Mouse (Mus musculus) liver, postnatal 0 days (tissue): ENCODE data around the gene Ccdc107. TPM values are rescaled to one million over a fixed set of nuclear protein-coding genes. Genes with fewer than 3 reads are reported as not detected.

ENCODE experiments used
- ATAC-seq: fragments of 200-750 bp; cut with Nextera tagmentation; 2 replicates; pipeline ENCODE4 v1.8.0; 2017; ENCODE audit warnings: mild to moderate bottlenecking, moderate library complexity
- DNase-seq: peaks from one replicate; pipeline ENCODE4 v3.0.0-alpha.2; 2016
- H3K27ac ChIP-seq: fragments of 300-500 bp; sonication (generic); 2 replicates; pipeline ENCODE4 v1.5.1; 2014; ENCODE audit warnings: antibody characterized with exemption, moderate library complexity, mild to moderate bottlenecking, low read depth
- H3K27me3 ChIP-seq: fragments of 300-500 bp; sonication (generic); 2 replicates; pipeline ENCODE4 v1.6.1; 2014; ENCODE audit warnings: low read length, control low read depth, mixed read lengths; ENCODE audit not compliant: insufficient read depth
- H3K36me3 ChIP-seq: fragments of 300-500 bp; sonication (generic); replicated peaks from 2 replicates; pipeline ENCODE4 v1.6.1; 2014; ENCODE audit warnings: mild to moderate bottlenecking, control low read depth, low read length, moderate library complexity, mixed read lengths; ENCODE audit not compliant: insufficient read depth
- H3K4me1 ChIP-seq: fragments of 300-500 bp; sonication (generic); 2 replicates; pipeline ENCODE4 v1.6.1; 2014; ENCODE audit warnings: antibody characterized with exemption, mild to moderate bottlenecking, control low read depth; ENCODE audit not compliant: insufficient read depth
- H3K4me2 ChIP-seq: fragments of 300-500 bp; sonication (generic); 2 replicates; pipeline ENCODE4 v1.6.1; 2014; ENCODE audit warnings: low read depth, mild to moderate bottlenecking, low read length, moderate library complexity, mixed read lengths
- H3K4me3 ChIP-seq: fragments of 300-500 bp; sonication (generic); 2 replicates; pipeline ENCODE4 v1.5.1; 2014; ENCODE audit warnings: low read depth, low read length
- H3K9ac ChIP-seq: fragments of 300-500 bp; sonication (generic); replicated peaks from 2 replicates; pipeline ENCODE4 v1.6.1; 2014; ENCODE audit warnings: mild to moderate bottlenecking, moderate library complexity
- H3K9me3 ChIP-seq: fragments of 300-500 bp; sonication (generic); 2 replicates; pipeline ENCODE4 v1.6.1; 2016; ENCODE audit warnings: mild to moderate bottlenecking, control low read depth, low read length, mixed read lengths
- CTCF ChIP-seq: sonication (generic); IDR thresholded peaks from 2 replicates; pipeline ENCODE4 v1.5.1; 2016; ENCODE audit warnings: antibody characterized with exemption, low read depth
- EP300 ChIP-seq: IDR thresholded peaks from 2 replicates; pipeline ENCODE4 v1.6.1; 2016; ENCODE audit warnings: antibody characterized with exemption, low read depth, mild to moderate bottlenecking
- WGBS: fragments of 180-500 bp; shearing (Covaris S2); extraction: QIAGEN DNeasy Blood & Tissue Kit; methylation state at CpG from one replicate; pipeline ENCODE4 v1.1.7; 2014; ENCODE audit not compliant: insufficient replicate concordance; 5-methylcytosine and 5-hydroxymethylcytosine counted together
- polyA plus RNA-seq: library from polyadenylated mRNA; unstranded; fragments of >200 nt; fragmentation: Nextera tagmentation; extraction: Ambion mirVana; gene quantifications from 2 replicates; pipeline ENCODE4 v1.2.1, GENCODE M21; 2015

The Ccdc107 gene
- polyA plus RNA-seq, 1 experiment from 2014 or later, result 41.1 TPM

- no peak for TF ChIP-seq EP300
- no peak for TF ChIP-seq CTCF
- Histone ChIP-seq H3K27me3 (0 out of 2 replicates have a peak, but pooled peaks cover 5% of the 10 kb centered on the region), H3K9me3 (no peaks in the 10 kb centered on the region), H3K4me1 (peaks cover 13% of the 10 kb centered on the region), H3K36me3 (no peaks in the 10 kb centered on the region), H3K4me2 (no peak overlapping the region), H3K9ac (no peak overlapping the region), H3K4me3 (no peak overlapping the region), H3K27ac (no peak overlapping the region)
- DNase-seq (no peak), ATAC-seq (no peak)
- 71% methylated on average over 7 of the region's 7 CpGs for WGBS
Measured at GRCm38 (mm10) chr4:43512653-43513052, 20.0 kb downstream of the Ccdc107 start.

GRCm38 (mm10) chr4:43513300-43513699 is 20.6 kb downstream of the Ccdc107 start:
- Histone ChIP-seq H3K4me3 (no peak overlapping the region), H3K27ac (no peak overlapping the region), H3K27me3 (0 out of 2 replicates have a peak, but pooled peaks cover 5% of the 10 kb centered on the region), H3K4me2 (no peak overlapping the region), H3K4me1 (peaks cover 7% of the 10 kb centered on the region), H3K9me3 (no peaks in the 10 kb centered on the region), H3K9ac (no peak overlapping the region), H3K36me3 (no peaks in the 10 kb centered on the region)
- 75% methylated on average over 4 of the region's 4 CpGs for WGBS
- TF ChIP-seq CTCF (no peak), EP300 (no peak)
- ATAC-seq, result no peak
- no peak for DNase-seq

- Histone ChIP-seq H3K36me3 (no peaks in the 10 kb centered on the region), H3K9ac (no peak overlapping the region), H3K4me3 (no peak overlapping the region), H3K9me3 (no peaks in the 10 kb centered on the region), H3K27me3 (0 out of 2 replicates have a peak, but pooled peaks cover 2% of the 10 kb centered on the region), H3K4me1 (peaks cover 5% of the 10 kb centered on the region; the same call in 1 of the 2 replicates), H3K4me2 (no peak overlapping the region), H3K27ac (no peak overlapping the region)
- no peak for DNase-seq
- TF ChIP-seq EP300 (no peak), CTCF (no peak)
- WGBS, result 79% methylated on average over 4 of the region's 4 CpGs
- ATAC-seq, result no peak
Measured at GRCm38 (mm10) chr4:43513791-43514190, 21.1 kb downstream of the Ccdc107 start.

GRCm38 (mm10) chr4:43515764-43516708 is 23.3 kb downstream of the Ccdc107 start:
- H3K9me3 ChIP-seq, result no peaks in the 10 kb centered on the region
- TF ChIP-seq EP300 (no peak), CTCF (no peak)
- no peak for DNase-seq

GRCm38 (mm10) chr4:43519551-43519950 is 26.9 kb downstream of the Ccdc107 start:
- H3K36me3 ChIP-seq, result no peaks in the 10 kb centered on the region
- H3K27me3 ChIP-seq, result peaks cover 42% of the 10 kb centered on the region
- 47% methylated on average over 10 of the region's 10 CpGs for WGBS
- no peak overlapping the region for H3K27ac ChIP-seq
- no peak overlapping the region for H3K9ac ChIP-seq
- H3K4me1 ChIP-seq, result peaks cover 18% of the 10 kb centered on the region
- ATAC-seq (peak; percentile 32; the same call in 1 of the 2 replicates), DNase-seq (no peak)
- no peak for TF ChIP-seq EP300
- TF ChIP-seq CTCF, result no peak
- no peak overlapping the region for H3K4me3 ChIP-seq
- H3K9me3 ChIP-seq, result no peaks in the 10 kb centered on the region
- H3K4me2 ChIP-seq, result peak overlapping the region; percentile 51

More at GRCm38 (mm10) chr4:43515764-43516708, 23.3 kb downstream of the Ccdc107 start:
- Histone ChIP-seq H3K4me3 (no peak overlapping the region), H3K27me3 (peaks cover 9% of the 10 kb centered on the region; the same call in 1 of the 2 replicates), H3K9ac (no peak overlapping the region), H3K36me3 (no peaks in the 10 kb centered on the region), H3K4me2 (no peak overlapping the region), H3K27ac (no peak overlapping the region), H3K4me1 (peaks cover 11% of the 10 kb centered on the region; the same call in 1 of the 2 replicates)
- ATAC-seq, result no peak
- WGBS, result 46% methylated on average over 11 of the region's 11 CpGs

GRCm38 (mm10) chr4:43519956-43520355 is 27.3 kb downstream of the Ccdc107 start:
- no peak overlapping the region for H3K4me3 ChIP-seq
- peaks cover 18% of the 10 kb centered on the region for H3K4me1 ChIP-seq
- DNase-seq, result peak; percentile 91
- 29% methylated on average over 6 of the region's 6 CpGs for WGBS
- peaks cover 46% of the 10 kb centered on the region for H3K27me3 ChIP-seq
- TF ChIP-seq CTCF, result no peak
- no peak for TF ChIP-seq EP300
- H3K9me3 ChIP-seq, result no peaks in the 10 kb centered on the region
- peak overlapping the region; percentile 51 for H3K4me2 ChIP-seq
- H3K27ac ChIP-seq, result no peak overlapping the region
- no peak overlapping the region for H3K9ac ChIP-seq
- peak; percentile 52; the same call in 1 of the 2 replicates for ATAC-seq
- H3K36me3 ChIP-seq, result no peaks in the 10 kb centered on the region
